In genomic region chr5:65536068-65536465, GRCm38 (mm10) we compare ENCODE assay signal across 7 mouse cellular contexts. TPM values are rescaled to one million over a fixed set of nuclear protein-coding genes. Genes with fewer than 3 reads are reported as not detected.
DNase-seq lines count a peak whose midpoint lies in the region; ATAC-seq and TF ChIP-seq lines count a peak whose summit lies in the region.
"Not testable (repeated sequence)": the region's sequence is repeated elsewhere in the genome, so short reads cannot be mapped to it uniquely, and the experiment has no call there.

No protein-coding gene starts in this region.

- peaks cover 16% of the 10 kb centered on the region for H3K36me3 ChIP-seq in forebrain, embryonic 10.5 days (replicated peaks)
- not testable (repeated sequence) for H3K36me3 ChIP-seq in heart, embryonic 13.5 days; intestine, embryonic 15.5 days; limb, embryonic 14.5 days (ENCODE audit: control insufficient read depth, insufficient read depth, low read length); lung, postnatal 0 days (ENCODE audit: insufficient read depth, low read length); neural tube, embryonic 13.5 days

- not testable (repeated sequence) for ATAC-seq in heart, embryonic 13.5 days (ENCODE audit: extremely low read depth, insufficient number of reproducible peaks, low FRiP score, low TSS enrichment); intestine, embryonic 15.5 days; limb, embryonic 14.5 days (ENCODE audit: low FRiP score, low read depth); lung, postnatal 0 days; neural tube, embryonic 13.5 days (ENCODE audit: low read depth)

- TF ChIP-seq CTCF in bone marrow macrophage, adult 2 months (IDR thresholded peaks at IDR 0.05; ENCODE audit: low read depth, low read length); lung, postnatal 0 days (IDR thresholded peaks at IDR 0.05): not testable (repeated sequence)

- not testable (repeated sequence) for H3K4me1 ChIP-seq in bone marrow macrophage, adult 2 months (ENCODE audit: control insufficient read depth, insufficient read depth, low read length); intestine, embryonic 15.5 days (replicated peaks); limb, embryonic 14.5 days (ENCODE audit: control insufficient read depth, insufficient read depth, low read length); lung, postnatal 0 days (ENCODE audit: insufficient read depth, low read depth, low read length)
- peaks cover 32% of the 10 kb centered on the region for H3K4me1 ChIP-seq in forebrain, embryonic 10.5 days
- peaks cover 20% of the 10 kb centered on the region for H3K4me1 ChIP-seq in heart, embryonic 13.5 days
- peaks cover 26% of the 10 kb centered on the region for H3K4me1 ChIP-seq in neural tube, embryonic 13.5 days (replicated peaks)

- H3K27me3 ChIP-seq in forebrain, embryonic 10.5 days (ENCODE audit: poor library complexity, severe bottlenecking); heart, embryonic 13.5 days (replicated peaks); intestine, embryonic 15.5 days (replicated peaks); limb, embryonic 14.5 days (ENCODE audit: control insufficient read depth, insufficient read depth, low read length); lung, postnatal 0 days (replicated peaks; ENCODE audit: insufficient read depth, low read length); neural tube, embryonic 13.5 days: not testable (repeated sequence)

- not testable (repeated sequence) for DNase-seq in forebrain, embryonic 10.5 days (ENCODE audit: extremely low spot score, low spot score); limb, embryonic 14.5 days (ENCODE audit: low spot score); lung, postnatal 0 days (ENCODE audit: low spot score)

- WGBS in forebrain, embryonic 10.5 days, result 88% methylated on average over 10 of the region's 10 CpGs
- 75% methylated on average over 10 of the region's 10 CpGs for WGBS in heart, embryonic 13.5 days
- WGBS in intestine, embryonic 15.5 days, result 76% methylated on average over 10 of the region's 10 CpGs
- WGBS in limb, embryonic 14.5 days, result 81% methylated on average over 10 of the region's 10 CpGs
- WGBS in lung, postnatal 0 days, result 68% methylated on average over 10 of the region's 10 CpGs
- WGBS in neural tube, embryonic 13.5 days, result 84% methylated on average over 10 of the region's 10 CpGs

- not testable (repeated sequence) for H3K9me3 ChIP-seq in forebrain, embryonic 10.5 days; heart, embryonic 13.5 days; intestine, embryonic 15.5 days; limb, embryonic 14.5 days (ENCODE audit: control insufficient read depth, low read length); lung, postnatal 0 days (ENCODE audit: low read length); neural tube, embryonic 13.5 days

- H3K4me2 ChIP-seq in heart, embryonic 13.5 days, result peak overlapping the region; percentile 73
- H3K4me2 ChIP-seq in intestine, embryonic 15.5 days (replicated peaks), result peak overlapping the region; percentile 77
- H3K4me2 ChIP-seq in limb, embryonic 14.5 days (replicated peaks; ENCODE audit: low read depth, low read length, severe bottlenecking), result peak overlapping the region; percentile 56
- peak overlapping the region; percentile 76 for H3K4me2 ChIP-seq in lung, postnatal 0 days (replicated peaks; ENCODE audit: low read depth, low read length)
- peak overlapping the region; percentile 80 for H3K4me2 ChIP-seq in neural tube, embryonic 13.5 days

- peak overlapping the region; percentile 99 for H3K9ac ChIP-seq in heart, embryonic 13.5 days
- peak overlapping the region; percentile 92 for H3K9ac ChIP-seq in intestine, embryonic 15.5 days
- H3K9ac ChIP-seq in limb, embryonic 14.5 days (ENCODE audit: low read depth, low read length, severe bottlenecking), result peak overlapping the region; percentile 93
- peak overlapping the region; percentile 89 for H3K9ac ChIP-seq in lung, postnatal 0 days (replicated peaks; ENCODE audit: low read depth)
- H3K9ac ChIP-seq in neural tube, embryonic 13.5 days, result peak overlapping the region; percentile 97

- not testable (repeated sequence) for TF ChIP-seq POLR2A in bone marrow macrophage, adult 2 months (IDR thresholded peaks at IDR 0.05; ENCODE audit: borderline replicate concordance, low read depth, low read length); limb, embryonic 14.5 days (IDR thresholded peaks at IDR 0.05; ENCODE audit: borderline replicate concordance, extremely low read depth, insufficient read depth, insufficient read length)

- peak overlapping the region; percentile 97 for H3K4me3 ChIP-seq in bone marrow macrophage, adult 2 months (ENCODE audit: insufficient read depth, low read length)
- peak overlapping the region; percentile 91 for H3K4me3 ChIP-seq in forebrain, embryonic 10.5 days
- H3K4me3 ChIP-seq in heart, embryonic 13.5 days, result peak overlapping the region; percentile 96
- H3K4me3 ChIP-seq in intestine, embryonic 15.5 days (replicated peaks), result peak overlapping the region; percentile 77
- H3K4me3 ChIP-seq in limb, embryonic 14.5 days (replicated peaks; ENCODE audit: low read length), result peak overlapping the region; percentile 72
- H3K4me3 ChIP-seq in lung, postnatal 0 days (ENCODE audit: low read depth, low read length), result peak overlapping the region; percentile 93
- H3K4me3 ChIP-seq in neural tube, embryonic 13.5 days, result peak overlapping the region; percentile 94

- not testable (repeated sequence) for TF ChIP-seq EP300 in lung, postnatal 0 days (IDR thresholded peaks at IDR 0.05)

- peak overlapping the region; percentile 87 for H3K27ac ChIP-seq in bone marrow macrophage, adult 2 months (ENCODE audit: insufficient read depth, low read depth, low read length)
- H3K27ac ChIP-seq in forebrain, embryonic 10.5 days, result peak overlapping the region; percentile 99
- H3K27ac ChIP-seq in heart, embryonic 13.5 days (replicated peaks), result peak overlapping the region; percentile 100
- peak overlapping the region; percentile 97; the same call in 1 of the 2 replicates for H3K27ac ChIP-seq in intestine, embryonic 15.5 days
- H3K27ac ChIP-seq in limb, embryonic 14.5 days (replicated peaks; ENCODE audit: low read depth, low read length), result peak overlapping the region; percentile 98
- H3K27ac ChIP-seq in lung, postnatal 0 days (ENCODE audit: low read length), result peak overlapping the region; percentile 99
- peak overlapping the region; percentile 99 for H3K27ac ChIP-seq in neural tube, embryonic 13.5 days (replicated peaks)

RNA-seq across cellular contexts. Expression of gene Smim14, which starts 0.9 kb away (rescaled TPM):
- 232 and 266 TPM in 2 replicates for polyA plus RNA-seq in bone marrow macrophage, adult 2 months (2012; ENCODE audit: insufficient read depth, insufficient read length, missing spikeins)
- 50.2 and 50.8 TPM in 2 replicates for polyA plus RNA-seq in forebrain, embryonic 10.5 days (2016; fragmentation: Nextera tagmentation; extraction: Ambion mirVana)
- 100 and 101 TPM in 2 replicates for polyA plus RNA-seq in heart, embryonic 13.5 days (2015; fragmentation: Nextera tagmentation; extraction: Ambion mirVana)
- 115 and 124 TPM in 2 replicates for polyA plus RNA-seq in intestine, embryonic 15.5 days (2015; fragmentation: Nextera tagmentation; extraction: Ambion mirVana)
- 76.7 and 93.7 TPM in 2 replicates for polyA plus RNA-seq in limb, embryonic 14.5 days (2012; rRNA removed)
- polyA plus RNA-seq in limb, embryonic 14.5 days (2014; fragmentation: Nextera tagmentation; extraction: Ambion mirVana), result 137 and 138 TPM in 2 replicates
- 249 and 251 TPM in 2 replicates for polyA plus RNA-seq in lung, postnatal 0 days (2015; fragmentation: Nextera tagmentation; extraction: Ambion mirVana)
- 185 and 191 TPM in 2 replicates for polyA plus RNA-seq in neural tube, embryonic 13.5 days (2015; fragmentation: Nextera tagmentation; extraction: Ambion mirVana)

RNA-seq across cellular contexts. Expression of gene Ube2k, which starts 1.0 kb away (rescaled TPM):
- 127 and 130 TPM in 2 replicates for polyA plus RNA-seq in bone marrow macrophage, adult 2 months (2012; ENCODE audit: insufficient read depth, insufficient read length, missing spikeins)
- polyA plus RNA-seq in forebrain, embryonic 10.5 days (2016; fragmentation: Nextera tagmentation; extraction: Ambion mirVana), result 200 and 207 TPM in 2 replicates
- polyA plus RNA-seq in heart, embryonic 13.5 days (2015; fragmentation: Nextera tagmentation; extraction: Ambion mirVana), result 124 and 142 TPM in 2 replicates
- polyA plus RNA-seq in intestine, embryonic 15.5 days (2015; fragmentation: Nextera tagmentation; extraction: Ambion mirVana), result 150 and 155 TPM in 2 replicates
- 70.9 and 107 TPM in 2 replicates for polyA plus RNA-seq in limb, embryonic 14.5 days (2012; rRNA removed)
- 134 and 137 TPM in 2 replicates for polyA plus RNA-seq in limb, embryonic 14.5 days (2014; fragmentation: Nextera tagmentation; extraction: Ambion mirVana)
- 99.8 and 102 TPM in 2 replicates for polyA plus RNA-seq in lung, postnatal 0 days (2015; fragmentation: Nextera tagmentation; extraction: Ambion mirVana)
- 204 and 218 TPM in 2 replicates for polyA plus RNA-seq in neural tube, embryonic 13.5 days (2015; fragmentation: Nextera tagmentation; extraction: Ambion mirVana)

RNA-seq across cellular contexts. Expression of gene Gm43552, which starts 43.4 kb away (rescaled TPM):
- polyA plus RNA-seq in bone marrow macrophage, adult 2 months (2012; ENCODE audit: insufficient read depth, insufficient read length, missing spikeins), result not detected in 2 replicates
- polyA plus RNA-seq in forebrain, embryonic 10.5 days (2016; fragmentation: Nextera tagmentation; extraction: Ambion mirVana), result not detected in 2 replicates
- 1.9 TPM in 1 of 2 replicates, not detected in the other for polyA plus RNA-seq in heart, embryonic 13.5 days (2015; fragmentation: Nextera tagmentation; extraction: Ambion mirVana)
- polyA plus RNA-seq in intestine, embryonic 15.5 days (2015; fragmentation: Nextera tagmentation; extraction: Ambion mirVana), result not detected in 2 replicates
- polyA plus RNA-seq in limb, embryonic 14.5 days (2012; rRNA removed), result not detected in 2 replicates
- not detected in 2 replicates for polyA plus RNA-seq in limb, embryonic 14.5 days (2014; fragmentation: Nextera tagmentation; extraction: Ambion mirVana)
- polyA plus RNA-seq in lung, postnatal 0 days (2015; fragmentation: Nextera tagmentation; extraction: Ambion mirVana), result not detected in 2 replicates
- not detected in 2 replicates for polyA plus RNA-seq in neural tube, embryonic 13.5 days (2015; fragmentation: Nextera tagmentation; extraction: Ambion mirVana)
